8 mouse cellular contexts compared by ENCODE assay signal in the genomic region with DNA sequence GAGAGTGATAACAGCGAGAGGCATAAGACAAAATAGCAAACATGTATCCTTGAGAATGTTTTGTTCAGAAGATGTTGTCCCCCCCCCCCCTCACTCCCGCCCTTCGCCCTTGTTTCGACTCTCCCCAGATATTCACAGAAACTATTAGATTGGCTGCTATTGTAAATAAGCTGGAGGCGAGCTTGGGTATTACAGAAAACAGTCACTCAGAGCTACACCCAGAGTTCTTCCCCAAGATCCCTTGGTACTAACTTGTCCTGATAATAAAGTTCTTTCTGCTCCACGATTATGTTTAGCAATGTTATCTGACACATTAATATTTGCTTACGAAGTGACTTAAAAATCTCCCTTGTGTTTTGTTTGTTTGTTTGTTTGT. TPM values are rescaled to one million over a fixed set of nuclear protein-coding genes. Genes with fewer than 3 reads are reported as not detected.
A peak's percentile ranks its signal among the peaks of the same experiment; 100 is the strongest.
DNase-seq lines count a peak whose midpoint lies in the region; ATAC-seq and TF ChIP-seq lines count a peak whose summit lies in the region.

No protein-coding gene starts in this region.

- TF ChIP-seq CTCF in spleen, adult 2 months (IDR thresholded peaks at IDR 0.05; ENCODE audit: extremely low read depth, insufficient read depth, insufficient read length, insufficient replicate concordance): no peak
- no peak for TF ChIP-seq CTCF in liver, postnatal 0 days (IDR thresholded peaks at IDR 0.05; ENCODE audit: low read depth)

- no peak for DNase-seq in spleen, adult 2 months (ENCODE audit: low read depth in 1 of 2, low spot score in 2 of 2)
- no peak for DNase-seq in spleen, postnatal 10 days (ENCODE audit: low spot score in 2 of 2)
- DNase-seq in liver, postnatal 0 days: no peak
- DNase-seq in testis, postnatal 10 days (ENCODE audit: low spot score): no peak
- DNase-seq in left cerebral cortex, adult 11 months (ENCODE audit: low spot score): no peak

- ATAC-seq in erythroblast, adult 5-6 weeks (replicated peaks; ENCODE audit: low FRiP score, poor library complexity, severe bottlenecking): no peak
- ATAC-seq in liver, postnatal 0 days: peak; percentile 62
- no peak for ATAC-seq in monocyte, adult 5-6 weeks (replicated peaks; ENCODE audit: insufficient number of reproducible peaks, low FRiP score, low TSS enrichment, poor library complexity, severe bottlenecking)

- H3K4me2 ChIP-seq in liver, postnatal 0 days (ENCODE audit: low read depth, low read length): peak overlapping the region; percentile 76

- WGBS in spleen, adult 2 months: 16% methylated on average over 7 of the region's 7 CpGs
- WGBS in liver, postnatal 0 days (ENCODE audit: insufficient replicate concordance): 10% methylated on average over 7 of the region's 7 CpGs

- TF ChIP-seq EP300 in liver, postnatal 0 days (IDR thresholded peaks at IDR 0.05; ENCODE audit: low read depth): no peak

- H3K4me1 ChIP-seq in erythroblast, embryonic 14.5 days (ENCODE audit: control insufficient read depth): peaks cover 23% of the 10 kb centered on the region
- no peaks in the 10 kb centered on the region for H3K4me1 ChIP-seq in spleen, adult 2 months (ENCODE audit: control insufficient read depth, insufficient read depth, insufficient read length)
- H3K4me1 ChIP-seq in liver, postnatal 0 days (ENCODE audit: insufficient read depth): peaks cover 10% of the 10 kb centered on the region

- no peaks in the 10 kb centered on the region for H3K9me3 ChIP-seq in erythroblast, embryonic 14.5 days (ENCODE audit: control insufficient read depth, low read length)
- H3K9me3 ChIP-seq in liver, postnatal 0 days (ENCODE audit: low read length): no peaks in the 10 kb centered on the region

- peak overlapping the region; percentile 67 for H3K9ac ChIP-seq in liver, postnatal 0 days (replicated peaks)

- no peak for TF ChIP-seq POLR2A in spleen, adult 2 months (IDR thresholded peaks at IDR 0.05; ENCODE audit: low read depth, low read length)

- peak overlapping the region; percentile 58 for H3K4me3 ChIP-seq in erythroblast, embryonic 14.5 days (replicated peaks)
- H3K4me3 ChIP-seq in spleen, adult 2 months (ENCODE audit: extremely low read depth, insufficient read depth, insufficient read length): peak overlapping the region; percentile 34; the same call in 1 of the 2 replicates
- peak overlapping the region; percentile 60 for H3K4me3 ChIP-seq in liver, postnatal 0 days (ENCODE audit: low read depth, low read length)

- H3K36me3 ChIP-seq in erythroblast, embryonic 14.5 days (ENCODE audit: control insufficient read depth): no peaks in the 10 kb centered on the region
- no peaks in the 10 kb centered on the region for H3K36me3 ChIP-seq in spleen, adult 2 months (ENCODE audit: control insufficient read depth, insufficient read depth, low read length)
- H3K36me3 ChIP-seq in liver, postnatal 0 days (replicated peaks; ENCODE audit: insufficient read depth, low read length): peaks cover 5% of the 10 kb centered on the region; the same call in 1 of the 2 replicates

- H3K27ac ChIP-seq in spleen, adult 2 months (ENCODE audit: insufficient read depth, low read length): no peak overlapping the region
- H3K27ac ChIP-seq in liver, postnatal 0 days (ENCODE audit: low read depth): peak overlapping the region; percentile 93

- H3K27me3 ChIP-seq in erythroblast, embryonic 14.5 days (ENCODE audit: control insufficient read depth): peaks cover 13% of the 10 kb centered on the region
- H3K27me3 ChIP-seq in spleen, adult 2 months (ENCODE audit: control insufficient read depth, insufficient read depth, low read length): no peaks in the 10 kb centered on the region
- no peaks in the 10 kb centered on the region for H3K27me3 ChIP-seq in liver, postnatal 0 days (ENCODE audit: insufficient read depth, low read length)

RNA-seq across cellular contexts. Expression of gene Abcd2, which starts 0.6 kb away (rescaled TPM):
- not detected in 2 replicates for polyA plus RNA-seq in erythroblast, embryonic 14.5 days (2012)
- 9.8 and 29.2 TPM in 2 replicates for total RNA-seq in erythroblast, adult 5-6 weeks (2015; ENCODE audit: low replicate concordance)
- total RNA-seq in erythroblast, adult 5-6 weeks (2017; ENCODE audit: low replicate concordance): 9.7 and 18.4 TPM in 2 replicates
- 0.42 and 1.2 TPM in 2 replicates for polyA plus RNA-seq in spleen, adult 2 months (2012; rRNA removed)
- polyA plus RNA-seq in liver, postnatal 0 days (2015; fragmentation: Nextera tagmentation; extraction: Ambion mirVana): 49.7 and 55.2 TPM in 2 replicates
- total RNA-seq in monocyte, adult 5-6 weeks (2017): 23.4 to 36.4 TPM (median 32.9 TPM) in 3 replicates

RNA-seq across cellular contexts. Expression of gene CN725425, which starts 7.1 kb away (rescaled TPM):
- polyA plus RNA-seq in erythroblast, embryonic 14.5 days (2012): not detected in 2 replicates
- not detected in 2 replicates for total RNA-seq in erythroblast, adult 5-6 weeks (2015; ENCODE audit: low replicate concordance)
- total RNA-seq in erythroblast, adult 5-6 weeks (2017; ENCODE audit: low replicate concordance): not detected in 2 replicates
- polyA plus RNA-seq in spleen, adult 2 months (2012; rRNA removed): not detected in 2 replicates
- polyA plus RNA-seq in liver, postnatal 0 days (2015; fragmentation: Nextera tagmentation; extraction: Ambion mirVana): 0.07 TPM in 1 of 2 replicates, not detected in the other
- not detected in 3 replicates for total RNA-seq in monocyte, adult 5-6 weeks (2017)

Comparison
In these comparisons a context has a peak if more than half of its experiments do, and no peak if none do; other contexts are left out.
1. RNA of gene Abcd2, which starts 0.6 kb away (polyA plus RNA-seq): 49.7 to 55.2 TPM in liver, postnatal 0 days; 0.42 to 1.2 TPM in spleen, adult 2 months and not detected in erythroblast, embryonic 14.5 days; every median in the first group is over 10 times any median in the second.
2. Peak in every context shown above with its lines, with median percentiles within 50 percentile points of each other: H3K4me3 ChIP-seq.